Mouse (Mus musculus): ENCODE measurements at regions not wholly inside any gene's neighbourhood (a gene's known extent, or its start where the extent isn't known, plus 50 kb on each side); places are given as distances from the start of the nearest gene placed in this dataset.

DNA sequence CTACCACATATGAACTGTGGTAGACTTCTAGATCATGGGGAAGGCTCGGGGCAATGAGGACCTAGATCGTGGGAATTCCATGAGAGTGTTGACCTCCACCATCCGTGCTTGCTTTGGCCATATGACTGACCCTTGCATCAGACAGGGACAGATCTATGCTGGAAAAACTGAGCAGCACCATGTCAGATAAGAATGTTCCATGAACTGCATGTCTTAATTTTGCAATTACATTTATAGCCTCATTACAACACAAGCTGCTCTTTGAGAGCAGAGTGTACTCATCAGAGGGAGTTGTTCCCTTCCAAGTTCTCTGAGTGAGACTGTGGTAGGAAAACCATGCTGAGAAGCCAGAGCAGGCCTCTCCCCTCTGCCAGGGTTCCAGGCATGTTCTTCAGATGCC is 166.4 kb upstream of the Ttc29 start:
- no peaks in the 10 kb centered on the region for H3K36me3 ChIP-seq (replicated peaks; ENCODE audit: insufficient read depth, low read length)
- no peaks in the 10 kb centered on the region for H3K4me1 ChIP-seq (ENCODE audit: insufficient read depth)
- WGBS (ENCODE audit: insufficient replicate concordance) = 65% methylated on average over 3 of the region's 3 CpGs
- no peak overlapping the region for H3K9ac ChIP-seq (replicated peaks)
- no peak overlapping the region for H3K27ac ChIP-seq (ENCODE audit: low read depth)
- DNase-seq (no peak), ATAC-seq (no peak)
- H3K4me3 ChIP-seq (ENCODE audit: low read depth, low read length) = no peak overlapping the region
- TF ChIP-seq CTCF (IDR thresholded peaks at IDR 0.05; ENCODE audit: low read depth) (no peak), EP300 (IDR thresholded peaks at IDR 0.05; ENCODE audit: low read depth) (peak; percentile 31; the same call in 1 of the 2 replicates)
- no peaks in the 10 kb centered on the region for H3K27me3 ChIP-seq (ENCODE audit: insufficient read depth, low read length)
- H3K9me3 ChIP-seq (ENCODE audit: low read length) = 0 out of 2 replicates have a peak, but pooled peaks cover 3% of the 10 kb centered on the region
- H3K4me2 ChIP-seq (ENCODE audit: low read depth, low read length) = no peak overlapping the region

DNA sequence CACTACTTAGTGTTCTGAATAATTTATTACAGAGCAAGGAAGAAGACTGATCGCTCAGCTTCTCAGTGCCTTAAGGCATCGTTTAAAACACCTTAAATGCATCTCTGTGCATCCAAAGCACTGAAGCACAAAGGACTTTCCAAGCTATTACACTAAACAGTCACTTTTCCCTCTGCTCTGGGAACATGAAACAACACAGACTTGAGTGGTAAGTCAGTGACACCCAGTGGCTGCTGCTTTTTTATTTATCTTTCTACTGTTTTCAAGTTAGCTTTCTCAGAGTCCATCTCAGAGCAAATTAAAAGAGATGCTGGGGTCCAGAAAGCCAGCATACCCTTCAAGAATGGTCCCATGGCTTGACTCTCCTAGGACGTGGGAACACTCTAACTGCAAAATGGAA is 162.3 kb upstream of the Ttc29 start:
- Histone ChIP-seq H3K9ac (replicated peaks) (no peak overlapping the region), H3K9me3 (ENCODE audit: low read length) (0 out of 2 replicates have a peak, but pooled peaks cover 3% of the 10 kb centered on the region), H3K4me3 (ENCODE audit: low read depth, low read length) (no peak overlapping the region), H3K27me3 (ENCODE audit: insufficient read depth, low read length) (no peaks in the 10 kb centered on the region), H3K27ac (ENCODE audit: low read depth) (no peak overlapping the region), H3K4me1 (ENCODE audit: insufficient read depth) (no peaks in the 10 kb centered on the region), H3K36me3 (replicated peaks; ENCODE audit: insufficient read depth, low read length) (no peaks in the 10 kb centered on the region), H3K4me2 (ENCODE audit: low read depth, low read length) (no peak overlapping the region)
- ATAC-seq = no peak
- DNase-seq = no peak
- WGBS (ENCODE audit: insufficient replicate concordance) = 68% methylated on average over 3 of the region's 3 CpGs
- no peak for TF ChIP-seq EP300 (IDR thresholded peaks at IDR 0.05; ENCODE audit: low read depth)
- 0 out of 2 replicates have a peak, but pooled peaks have one; percentile 6 for TF ChIP-seq CTCF (IDR thresholded peaks at IDR 0.05; ENCODE audit: low read depth)

DNA sequence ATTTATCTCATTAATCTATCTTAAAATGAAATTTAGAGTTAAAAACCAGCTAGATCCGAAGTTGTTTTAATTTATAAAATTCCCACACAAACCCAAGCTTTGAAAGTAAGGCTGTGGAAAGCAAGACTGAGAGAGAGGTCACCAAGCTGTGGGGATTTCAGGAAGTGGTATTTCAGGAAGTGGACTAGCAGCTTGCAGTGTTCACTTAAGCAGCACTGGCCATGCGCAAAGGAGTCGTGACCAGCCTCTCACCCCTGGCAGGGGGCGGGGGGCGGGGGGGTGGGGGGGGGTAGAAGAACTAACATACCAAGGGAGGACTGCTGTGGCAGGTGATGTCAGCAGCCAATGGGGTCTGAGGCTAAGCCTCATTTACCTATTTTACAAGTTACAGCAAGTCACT is 158.7 kb upstream of the Ttc29 start:
- no peak overlapping the region for H3K4me3 ChIP-seq (ENCODE audit: low read depth, low read length)
- TF ChIP-seq CTCF (IDR thresholded peaks at IDR 0.05; ENCODE audit: low read depth) (no peak), EP300 (IDR thresholded peaks at IDR 0.05; ENCODE audit: low read depth) (no peak)
- H3K4me2 ChIP-seq (ENCODE audit: low read depth, low read length) = no peak overlapping the region
- DNase-seq = no peak
- no peaks in the 10 kb centered on the region for H3K27me3 ChIP-seq (ENCODE audit: insufficient read depth, low read length)
- no peak for ATAC-seq
- no peaks in the 10 kb centered on the region for H3K36me3 ChIP-seq (replicated peaks; ENCODE audit: insufficient read depth, low read length)
- 13% methylated on average over 5 of the region's 5 CpGs for WGBS (ENCODE audit: insufficient replicate concordance)
- H3K4me1 ChIP-seq (ENCODE audit: insufficient read depth) = no peaks in the 10 kb centered on the region
- no peak overlapping the region for H3K27ac ChIP-seq (ENCODE audit: low read depth)
- H3K9me3 ChIP-seq (ENCODE audit: low read length) = 0 out of 2 replicates have a peak, but pooled peaks cover under 1% of the 10 kb centered on the region
- no peak overlapping the region for H3K9ac ChIP-seq (replicated peaks)

DNA sequence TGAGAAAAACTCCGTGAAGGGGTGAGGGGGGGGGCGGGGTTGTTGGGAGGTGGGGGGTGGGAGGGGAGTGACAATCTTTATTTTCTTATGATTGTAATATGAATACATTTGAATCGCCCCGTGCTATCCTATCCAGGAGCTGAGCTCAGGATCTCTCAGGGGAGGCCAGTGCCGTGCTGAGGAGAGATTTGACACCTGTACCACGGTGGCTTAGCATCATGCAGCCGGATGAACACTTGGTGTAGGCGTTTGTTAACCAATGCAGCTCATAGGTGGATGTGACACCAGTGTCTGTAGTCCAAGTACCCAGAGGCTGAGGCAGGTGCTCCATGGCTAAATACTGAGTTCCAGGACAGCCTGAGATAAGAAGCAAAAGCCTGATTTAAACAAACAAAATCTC is 158.2 kb upstream of the Ttc29 start:
- no peaks in the 10 kb centered on the region for H3K27me3 ChIP-seq (ENCODE audit: insufficient read depth, low read length)
- 30% methylated on average over 8 of the region's 8 CpGs for WGBS (ENCODE audit: insufficient replicate concordance)
- no peak for TF ChIP-seq CTCF (IDR thresholded peaks at IDR 0.05; ENCODE audit: low read depth)
- TF ChIP-seq EP300 (IDR thresholded peaks at IDR 0.05; ENCODE audit: low read depth) = no peak
- no peak overlapping the region for H3K9ac ChIP-seq (replicated peaks)
- no peak overlapping the region for H3K4me3 ChIP-seq (ENCODE audit: low read depth, low read length)
- H3K4me2 ChIP-seq (ENCODE audit: low read depth, low read length) = no peak overlapping the region
- H3K36me3 ChIP-seq (replicated peaks; ENCODE audit: insufficient read depth, low read length) = no peaks in the 10 kb centered on the region
- H3K4me1 ChIP-seq (ENCODE audit: insufficient read depth) = no peaks in the 10 kb centered on the region
- ATAC-seq (no peak), DNase-seq (no peak)
- no peaks in the 10 kb centered on the region for H3K9me3 ChIP-seq (ENCODE audit: low read length)
- H3K27ac ChIP-seq (ENCODE audit: low read depth) = no peak overlapping the region

DNA sequence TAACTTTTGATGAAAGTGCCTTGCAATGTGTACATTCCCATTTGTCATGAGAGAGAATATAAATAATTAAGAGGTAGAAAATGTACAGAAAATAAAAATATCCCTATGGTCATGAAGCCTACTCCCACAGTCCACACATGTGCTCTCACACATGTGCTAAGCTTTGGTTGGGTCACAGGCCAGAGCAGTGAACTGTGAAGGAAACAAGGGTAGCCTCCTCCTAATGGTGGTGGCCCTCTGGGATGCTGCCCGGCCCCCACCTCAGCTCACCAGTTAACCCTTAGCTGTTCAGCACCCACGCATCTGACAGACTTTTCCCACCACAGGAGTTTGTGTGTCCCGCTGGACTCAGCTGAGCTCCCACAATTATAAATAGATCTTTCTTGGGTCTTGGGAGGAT is 157.6 kb upstream of the Ttc29 start:
- DNase-seq = no peak
- Histone ChIP-seq H3K36me3 (replicated peaks; ENCODE audit: insufficient read depth, low read length) (no peaks in the 10 kb centered on the region), H3K27ac (ENCODE audit: low read depth) (no peak overlapping the region), H3K4me1 (ENCODE audit: insufficient read depth) (no peaks in the 10 kb centered on the region), H3K4me3 (ENCODE audit: low read depth, low read length) (no peak overlapping the region), H3K27me3 (ENCODE audit: insufficient read depth, low read length) (no peaks in the 10 kb centered on the region), H3K4me2 (ENCODE audit: low read depth, low read length) (no peak overlapping the region), H3K9me3 (ENCODE audit: low read length) (no peaks in the 10 kb centered on the region), H3K9ac (replicated peaks) (no peak overlapping the region)
- TF ChIP-seq EP300 (IDR thresholded peaks at IDR 0.05; ENCODE audit: low read depth) = no peak
- no peak for ATAC-seq
- WGBS (ENCODE audit: insufficient replicate concordance) = 56% methylated on average over 3 of the region's 3 CpGs

DNA sequence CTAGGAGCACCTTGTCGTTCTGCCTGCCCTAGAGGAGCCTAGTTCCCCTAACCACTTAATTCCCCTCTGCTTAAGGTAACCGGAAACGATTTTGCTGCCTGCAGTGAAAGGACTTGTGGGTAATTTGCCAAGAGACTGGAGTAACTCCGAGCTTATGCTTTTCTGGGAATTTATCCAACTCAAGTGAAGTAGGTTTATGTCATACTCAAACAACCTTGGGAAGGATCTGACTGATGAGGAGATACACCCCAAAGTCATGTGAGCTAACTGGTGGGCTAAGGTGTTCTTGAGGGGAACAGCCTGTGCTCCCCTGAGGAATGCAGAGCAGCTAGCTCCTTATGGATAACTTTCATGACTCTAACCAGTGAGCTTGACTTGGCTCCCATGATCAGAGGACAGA is 155.7 kb upstream of the Ttc29 start:
- Histone ChIP-seq H3K27me3 (ENCODE audit: insufficient read depth, low read length) (no peaks in the 10 kb centered on the region), H3K4me3 (ENCODE audit: low read depth, low read length) (no peak overlapping the region), H3K9me3 (ENCODE audit: low read length) (no peaks in the 10 kb centered on the region), H3K27ac (ENCODE audit: low read depth) (no peak overlapping the region), H3K9ac (replicated peaks) (no peak overlapping the region), H3K4me1 (ENCODE audit: insufficient read depth) (no peaks in the 10 kb centered on the region), H3K4me2 (ENCODE audit: low read depth, low read length) (no peak overlapping the region), H3K36me3 (replicated peaks; ENCODE audit: insufficient read depth, low read length) (no peaks in the 10 kb centered on the region)
- no peak for DNase-seq
- WGBS (ENCODE audit: insufficient replicate concordance) = 50% methylated on average over 4 of the region's 4 CpGs
- no peak for ATAC-seq
- TF ChIP-seq CTCF (IDR thresholded peaks at IDR 0.05; ENCODE audit: low read depth) = no peak
- TF ChIP-seq EP300 (IDR thresholded peaks at IDR 0.05; ENCODE audit: low read depth) = no peak
